Mouse (Mus musculus): ENCODE data around the gene Hipk3. TPM values are rescaled to one million over a fixed set of nuclear protein-coding genes. Genes with fewer than 3 reads are reported as not detected.

The Hipk3 gene
- polyA plus RNA-seq, 1 experiment from 2014 or later = 22.5 TPM

GRCm38 (mm10) chr2:104497771-104498170 lies 3.5 kb upstream of the Hipk3 start:
- H3K4me1 ChIP-seq (replicated peaks; ENCODE audit: control insufficient read depth, insufficient read depth, low read length) = peaks cover 28% of the 10 kb centered on the region
- no peak overlapping the region for H3K4me3 ChIP-seq (ENCODE audit: low read depth, low read length)
- peak overlapping the region; percentile 37 for H3K4me2 ChIP-seq (ENCODE audit: low read length)
- H3K9ac ChIP-seq (ENCODE audit: low read length) = 0 out of 2 replicates have a peak overlapping the region, but pooled peaks have one; percentile 13
- ATAC-seq (replicated peaks; ENCODE audit: low FRiP score, low TSS enrichment, low read depth) = no peak
- 43% methylated on average over 4 of the region's 4 CpGs for WGBS
- no peaks in the 10 kb centered on the region for H3K9me3 ChIP-seq (ENCODE audit: control insufficient read depth, low read length)
- H3K27me3 ChIP-seq (replicated peaks; ENCODE audit: control insufficient read depth, insufficient read depth, low read length) = no peaks in the 10 kb centered on the region
- H3K27ac ChIP-seq (ENCODE audit: low read depth) = peak overlapping the region; percentile 54; the same call in 1 of the 2 replicates
- DNase-seq (ENCODE audit: low spot score) = no peak
- H3K36me3 ChIP-seq (ENCODE audit: control insufficient read depth, insufficient read depth, low read length) = no peaks in the 10 kb centered on the region

GRCm38 (mm10) chr2:104497231-104497630 lies 3.0 kb upstream of the Hipk3 start:
- Histone ChIP-seq H3K4me3 (ENCODE audit: low read depth, low read length) (no peak overlapping the region), H3K9me3 (ENCODE audit: control insufficient read depth, low read length) (no peaks in the 10 kb centered on the region), H3K4me1 (replicated peaks; ENCODE audit: control insufficient read depth, insufficient read depth, low read length) (peaks cover 28% of the 10 kb centered on the region), H3K4me2 (ENCODE audit: low read length) (no peak overlapping the region), H3K27me3 (replicated peaks; ENCODE audit: control insufficient read depth, insufficient read depth, low read length) (no peaks in the 10 kb centered on the region), H3K27ac (ENCODE audit: low read depth) (no peak overlapping the region), H3K36me3 (ENCODE audit: control insufficient read depth, insufficient read depth, low read length) (no peaks in the 10 kb centered on the region), H3K9ac (ENCODE audit: low read length) (no peak overlapping the region)
- no peak for ATAC-seq (replicated peaks; ENCODE audit: low FRiP score, low TSS enrichment, low read depth)
- 76% methylated on average over 2 of the region's 2 CpGs for WGBS
- DNase-seq (ENCODE audit: low spot score) = no peak

GRCm38 (mm10) chr2:104496206-104496605 lies 2.0 kb upstream of the Hipk3 start:
- ATAC-seq (replicated peaks; ENCODE audit: low FRiP score, low TSS enrichment, low read depth) (no peak), DNase-seq (ENCODE audit: low spot score) (no peak)
- Histone ChIP-seq H3K9ac (ENCODE audit: low read length) (no peak overlapping the region), H3K4me1 (replicated peaks; ENCODE audit: control insufficient read depth, insufficient read depth, low read length) (peaks cover 34% of the 10 kb centered on the region), H3K27ac (ENCODE audit: low read depth) (no peak overlapping the region; the same call in 1 of the 2 replicates), H3K4me2 (ENCODE audit: low read length) (no peak overlapping the region), H3K36me3 (ENCODE audit: control insufficient read depth, insufficient read depth, low read length) (no peaks in the 10 kb centered on the region), H3K27me3 (replicated peaks; ENCODE audit: control insufficient read depth, insufficient read depth, low read length) (no peaks in the 10 kb centered on the region), H3K9me3 (ENCODE audit: control insufficient read depth, low read length) (no peaks in the 10 kb centered on the region), H3K4me3 (ENCODE audit: low read depth, low read length) (no peak overlapping the region)
- WGBS = 59% methylated on average over 5 of the region's 5 CpGs

- H3K27ac ChIP-seq (ENCODE audit: low read depth) = peak overlapping the region; percentile 100
- H3K4me1 ChIP-seq (replicated peaks; ENCODE audit: control insufficient read depth, insufficient read depth, low read length) = peaks cover 39% of the 10 kb centered on the region
- peak overlapping the region; percentile 99 for H3K9ac ChIP-seq (ENCODE audit: low read length)
- no peak for DNase-seq (ENCODE audit: low spot score)
- no peaks in the 10 kb centered on the region for H3K36me3 ChIP-seq (ENCODE audit: control insufficient read depth, insufficient read depth, low read length)
- no peak for ATAC-seq (replicated peaks; ENCODE audit: low FRiP score, low TSS enrichment, low read depth)
- peak overlapping the region; percentile 96 for H3K4me3 ChIP-seq (ENCODE audit: low read depth, low read length)
- H3K4me2 ChIP-seq (ENCODE audit: low read length) = peak overlapping the region; percentile 71
- WGBS = 19% methylated on average over 9 of the region's 9 CpGs
- H3K9me3 ChIP-seq (ENCODE audit: control insufficient read depth, low read length) = no peaks in the 10 kb centered on the region
- H3K27me3 ChIP-seq (replicated peaks; ENCODE audit: control insufficient read depth, insufficient read depth, low read length) = no peaks in the 10 kb centered on the region
These were observed 547 bp upstream of the Hipk3 start for GRCm38 (mm10) chr2:104494801-104495185.

- peaks cover 38% of the 10 kb centered on the region for H3K4me1 ChIP-seq (replicated peaks; ENCODE audit: control insufficient read depth, insufficient read depth, low read length)
- H3K9ac ChIP-seq (ENCODE audit: low read length) = peak overlapping the region; percentile 99
- no peaks in the 10 kb centered on the region for H3K27me3 ChIP-seq (replicated peaks; ENCODE audit: control insufficient read depth, insufficient read depth, low read length)
- peak overlapping the region; percentile 96 for H3K4me3 ChIP-seq (ENCODE audit: low read depth, low read length)
- H3K36me3 ChIP-seq (ENCODE audit: control insufficient read depth, insufficient read depth, low read length) = no peaks in the 10 kb centered on the region
- DNase-seq (ENCODE audit: low spot score) (peak; percentile 92), ATAC-seq (replicated peaks; ENCODE audit: low FRiP score, low TSS enrichment, low read depth) (peak; percentile 69)
- H3K4me2 ChIP-seq (ENCODE audit: low read length) = peak overlapping the region; percentile 71
- peak overlapping the region; percentile 100 for H3K27ac ChIP-seq (ENCODE audit: low read depth)
- no peaks in the 10 kb centered on the region for H3K9me3 ChIP-seq (ENCODE audit: control insufficient read depth, low read length)
- under 1% methylated on average over 73 of the region's 99 CpGs for WGBS
These were observed 960 bp downstream of the Hipk3 start for GRCm38 (mm10) chr2:104493021-104493950.

GRCm38 (mm10) chr2:104491221-104491795 lies 2.9 kb downstream of the Hipk3 start:
- H3K4me3 ChIP-seq (ENCODE audit: low read depth, low read length) = no peak overlapping the region
- H3K4me2 ChIP-seq (ENCODE audit: low read length) = peak overlapping the region; percentile 2
- DNase-seq (ENCODE audit: low spot score) (no peak), ATAC-seq (replicated peaks; ENCODE audit: low FRiP score, low TSS enrichment, low read depth) (no peak)
- no peaks in the 10 kb centered on the region for H3K27me3 ChIP-seq (replicated peaks; ENCODE audit: control insufficient read depth, insufficient read depth, low read length)
- H3K36me3 ChIP-seq (ENCODE audit: control insufficient read depth, insufficient read depth, low read length) = no peaks in the 10 kb centered on the region
- peaks cover 22% of the 10 kb centered on the region for H3K4me1 ChIP-seq (replicated peaks; ENCODE audit: control insufficient read depth, insufficient read depth, low read length)
- H3K9me3 ChIP-seq (ENCODE audit: control insufficient read depth, low read length) = no peaks in the 10 kb centered on the region
- no peak overlapping the region for H3K9ac ChIP-seq (ENCODE audit: low read length)
- 36% methylated on average over 2 of the region's 2 CpGs for WGBS
- no peak overlapping the region for H3K27ac ChIP-seq (ENCODE audit: low read depth)

- no peak for ATAC-seq (replicated peaks; ENCODE audit: low FRiP score, low TSS enrichment, low read depth)
- H3K4me1 ChIP-seq (replicated peaks; ENCODE audit: control insufficient read depth, insufficient read depth, low read length) = peaks cover 19% of the 10 kb centered on the region
- no peak overlapping the region; the same call in 1 of the 2 replicates for H3K4me2 ChIP-seq (ENCODE audit: low read length)
These were observed 3.5 kb downstream of the Hipk3 start for GRCm38 (mm10) chr2:104490761-104491160.

GRCm38 (mm10) chr2:104489851-104490250 lies 4.4 kb downstream of the Hipk3 start:
- ATAC-seq (replicated peaks; ENCODE audit: low FRiP score, low TSS enrichment, low read depth) = no peak
- no peak overlapping the region for H3K4me3 ChIP-seq (ENCODE audit: low read depth, low read length)
- H3K36me3 ChIP-seq (ENCODE audit: control insufficient read depth, insufficient read depth, low read length) = no peaks in the 10 kb centered on the region
- no peaks in the 10 kb centered on the region for H3K9me3 ChIP-seq (ENCODE audit: control insufficient read depth, low read length)
- H3K27me3 ChIP-seq (replicated peaks; ENCODE audit: control insufficient read depth, insufficient read depth, low read length) = no peaks in the 10 kb centered on the region
- no peak overlapping the region for H3K9ac ChIP-seq (ENCODE audit: low read length)
- DNase-seq (ENCODE audit: low spot score) = no peak
- peaks cover 14% of the 10 kb centered on the region for H3K4me1 ChIP-seq (replicated peaks; ENCODE audit: control insufficient read depth, insufficient read depth, low read length)
- 89% methylated on average over 2 of the region's 2 CpGs for WGBS
- H3K27ac ChIP-seq (ENCODE audit: low read depth) = no peak overlapping the region
- no peak overlapping the region for H3K4me2 ChIP-seq (ENCODE audit: low read length)

More at GRCm38 (mm10) chr2:104490761-104491160, 3.5 kb downstream of the Hipk3 start:
- H3K4me3 ChIP-seq (ENCODE audit: low read depth, low read length) = no peak overlapping the region
- H3K36me3 ChIP-seq (ENCODE audit: control insufficient read depth, insufficient read depth, low read length) = no peaks in the 10 kb centered on the region
- H3K27ac ChIP-seq (ENCODE audit: low read depth) = no peak overlapping the region
- DNase-seq (ENCODE audit: low spot score) = no peak
- H3K9ac ChIP-seq (ENCODE audit: low read length) = no peak overlapping the region
- H3K27me3 ChIP-seq (replicated peaks; ENCODE audit: control insufficient read depth, insufficient read depth, low read length) = no peaks in the 10 kb centered on the region
- 17% methylated on average over 2 of the region's 2 CpGs for WGBS
- no peaks in the 10 kb centered on the region for H3K9me3 ChIP-seq (ENCODE audit: control insufficient read depth, low read length)

All from intestine, embryonic 14.5 days (tissue).